Mouse (Mus musculus) ovary, adult 18-20 months (tissue): ENCODE results near the gene Rps8.

Source experiments
- DNase-seq: peaks from one replicate; pipeline ENCODE4 v3.0.0; 2022; ENCODE audit warnings: low spot score, mixed read lengths

The Rps8 gene

DNA sequence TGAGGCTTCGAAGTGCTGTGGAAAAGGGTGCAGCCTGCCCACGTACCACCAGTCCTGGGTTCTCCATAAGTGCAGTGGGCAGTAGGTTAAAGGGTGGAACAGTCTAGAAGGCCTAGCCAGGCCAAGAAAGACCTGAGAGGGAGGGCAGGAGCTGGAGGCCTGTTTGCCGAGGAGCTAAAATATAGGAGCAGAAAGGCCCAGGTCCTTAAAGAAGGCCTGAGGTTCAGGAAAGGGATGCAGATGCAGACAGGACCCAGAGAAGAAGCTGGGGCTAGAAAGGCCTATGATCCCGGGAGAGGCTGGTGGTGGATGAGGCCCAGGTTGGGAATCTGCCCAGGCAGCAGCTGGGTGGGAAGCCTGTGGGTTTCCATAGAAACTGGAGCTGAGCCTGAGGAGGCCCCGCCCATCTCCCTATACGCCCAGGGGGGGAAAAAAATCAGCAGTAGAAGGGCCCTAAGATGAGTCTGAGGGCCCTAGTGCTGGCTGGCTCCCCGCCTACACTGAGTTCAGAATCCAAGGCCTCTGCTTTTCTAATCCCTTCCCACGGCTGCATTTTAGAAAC, 30.6 kb downstream of the Rps8 start, which contains the start of gene Btbd19:
Btbd19 (minus strand) TSS at position 378 of the 562 bp plus-strand sequence.
- DNase-seq, result peak; percentile 63

DNA sequence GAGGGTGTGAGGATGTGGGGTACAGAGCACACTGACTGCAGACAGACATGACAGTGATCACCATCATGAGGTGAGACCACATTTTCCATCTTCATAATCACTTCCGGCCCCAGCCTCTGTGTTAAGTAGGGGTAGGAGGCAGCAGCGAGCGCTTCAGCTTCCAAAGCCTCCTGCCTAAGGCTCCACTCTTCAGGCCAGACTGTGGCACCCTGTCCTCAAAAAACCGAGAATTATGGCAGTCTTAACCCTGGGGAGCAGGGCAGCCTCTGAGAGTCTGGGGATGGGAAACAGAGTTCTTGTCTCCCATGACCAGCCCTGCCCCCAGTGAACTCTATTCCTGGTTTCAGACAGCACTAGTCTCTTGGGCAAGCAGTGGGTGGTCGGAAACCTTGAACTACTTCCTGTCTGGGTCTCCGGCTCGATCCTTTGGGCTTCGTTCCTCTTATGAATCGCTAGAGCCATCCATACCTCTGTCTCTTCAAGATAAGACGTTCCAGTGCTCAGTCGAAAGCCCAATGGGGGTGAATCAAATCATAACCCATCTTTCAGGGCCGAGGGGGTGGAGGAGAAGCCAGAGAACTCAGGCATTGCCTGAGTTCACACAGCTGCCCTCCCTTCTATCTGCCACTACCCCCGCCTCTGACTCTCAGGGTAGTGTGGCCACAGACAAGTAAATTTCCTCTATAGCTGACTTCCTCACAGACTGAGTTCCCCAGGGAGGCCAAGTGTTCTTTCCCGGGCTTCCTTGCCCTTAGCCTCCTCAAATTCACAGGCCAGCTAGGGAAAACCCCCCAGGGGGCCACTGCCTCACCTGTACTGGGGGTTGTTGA, 31.3 kb downstream of the Rps8 start:
- no peak for DNase-seq

DNA sequence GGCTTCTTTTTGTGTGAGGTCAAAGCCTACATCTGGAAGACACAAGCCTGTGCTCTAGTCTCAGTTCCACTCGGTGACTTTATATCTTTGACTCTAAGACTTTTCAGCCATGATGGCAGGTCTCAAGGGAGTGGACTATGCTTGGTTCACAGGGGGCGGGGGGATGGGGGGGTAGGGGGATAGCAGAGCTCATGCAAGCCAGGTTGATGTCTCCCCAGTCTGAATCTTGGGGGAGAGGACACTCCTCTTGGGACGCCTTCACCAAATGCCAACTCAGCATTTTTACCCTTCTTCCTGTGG, 31.9 kb downstream of the Rps8 start:
- DNase-seq, result no peak

DNA sequence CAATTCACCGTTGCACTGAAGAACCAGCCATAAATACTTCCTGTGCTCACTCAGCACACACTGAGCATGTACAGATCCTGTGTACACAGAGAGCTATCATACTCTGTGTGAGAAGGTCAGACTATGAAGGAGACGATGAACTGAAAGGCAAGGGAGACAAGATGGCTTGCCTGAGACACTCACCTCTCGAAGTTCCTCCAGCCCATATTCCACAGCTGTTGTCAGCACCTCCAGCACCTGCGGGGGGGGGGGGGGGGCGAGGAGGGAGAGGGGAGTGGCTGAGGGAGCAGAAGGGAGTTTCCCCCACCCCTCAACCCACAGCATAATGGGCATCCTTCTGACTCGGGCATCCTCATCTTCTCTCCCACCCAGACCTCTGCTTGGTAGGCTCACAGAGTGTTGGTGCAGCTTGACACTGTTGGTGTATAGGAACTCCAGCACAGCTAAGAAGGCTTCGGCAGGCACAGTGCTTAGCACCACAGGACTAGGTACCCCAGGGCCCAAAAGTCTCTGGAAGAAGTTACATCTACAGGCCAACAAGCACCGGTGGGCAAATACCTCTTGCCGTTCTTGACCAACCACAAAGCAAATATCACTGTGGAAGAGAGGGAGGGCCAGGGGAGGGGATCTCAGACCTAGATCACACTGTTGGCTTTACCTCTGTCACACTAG, 32.4 kb downstream of the Rps8 start:
- DNase-seq, result no peak

DNA sequence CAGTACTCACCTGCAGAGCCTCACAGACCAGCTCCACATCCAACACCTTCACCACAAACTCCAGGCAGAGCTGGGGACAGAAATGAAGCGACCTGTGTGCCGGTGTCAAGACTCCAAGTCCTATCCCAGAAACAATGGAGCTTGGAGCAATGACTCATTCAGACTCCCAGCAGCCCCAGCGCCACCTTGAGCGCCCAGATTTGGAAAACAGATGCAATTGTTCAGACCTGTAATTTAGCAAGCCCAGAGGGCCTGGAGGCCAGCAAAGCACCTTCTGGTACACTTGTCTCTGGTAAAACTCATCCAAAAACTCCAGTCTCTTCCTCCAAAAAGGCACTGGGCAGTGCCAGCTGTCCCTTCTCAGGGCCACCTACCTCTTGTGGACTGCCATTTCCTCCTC, 33.8 kb downstream of the Rps8 start:
- no peak for DNase-seq

DNA sequence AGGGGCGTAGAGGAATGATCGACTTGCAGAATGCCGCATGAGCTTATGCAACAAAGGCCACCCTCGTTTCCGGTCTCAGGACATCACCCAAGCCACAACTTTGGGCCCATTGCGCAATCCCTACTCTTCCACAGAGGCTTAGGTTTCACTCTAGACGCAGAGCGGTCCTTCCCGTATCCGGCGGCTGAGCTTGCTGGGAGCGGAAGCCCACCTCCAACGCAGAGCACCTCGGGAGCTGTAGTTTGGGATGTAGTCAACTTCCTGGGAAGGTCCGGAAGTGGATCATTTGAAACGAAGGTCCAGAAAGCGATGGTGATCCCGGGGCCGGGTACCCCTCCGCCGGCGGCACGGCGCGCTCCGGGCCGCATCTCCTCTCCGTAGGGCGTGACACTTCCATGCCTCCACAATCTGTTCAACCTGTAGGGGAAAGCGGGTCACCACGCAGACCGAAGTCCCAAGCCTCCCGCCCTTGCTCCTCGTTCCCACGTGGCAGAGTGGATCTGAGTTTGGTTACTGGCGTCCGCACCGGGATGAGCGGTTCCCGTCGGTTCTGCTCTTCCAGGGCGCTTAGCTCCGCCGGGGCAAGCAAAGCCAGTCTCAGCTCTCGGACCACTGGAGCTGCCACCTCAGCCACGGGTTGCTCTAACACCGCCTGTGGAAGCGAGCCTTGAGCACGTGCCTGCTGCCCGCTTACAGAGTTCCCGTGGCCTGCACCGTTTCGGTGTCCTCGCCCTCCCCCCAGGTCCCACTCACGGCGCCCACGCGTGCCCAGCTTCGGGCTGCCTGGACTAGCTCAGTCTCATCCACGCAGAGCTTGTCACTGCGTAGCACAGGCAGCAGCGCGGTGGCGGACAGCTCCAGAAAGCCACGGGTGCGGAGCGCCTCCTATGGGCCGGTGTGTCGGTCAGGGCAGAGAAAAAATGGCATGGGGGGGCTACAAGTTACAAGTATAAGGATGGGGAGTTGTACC, 35.3 kb downstream of the Rps8 start:
- peak; percentile 94 for DNase-seq

DNA sequence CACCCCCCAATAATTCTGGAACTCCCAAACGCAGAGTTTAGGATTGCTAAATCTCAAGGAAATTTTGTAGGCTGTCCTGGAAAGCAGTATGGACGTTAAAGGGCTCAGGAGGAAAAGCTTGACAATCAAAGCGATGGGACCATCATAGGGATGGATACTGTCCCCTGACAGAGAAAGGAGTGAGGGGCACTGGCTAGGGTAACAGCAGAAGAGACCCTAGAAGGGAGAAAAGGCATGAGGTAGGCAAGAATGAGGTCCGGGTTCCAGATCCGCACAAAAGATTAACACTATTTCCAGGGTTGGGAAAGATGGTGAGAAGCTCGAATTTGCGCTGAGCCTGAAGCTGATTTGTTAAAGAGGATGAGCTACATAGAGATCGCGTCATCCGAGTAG, 36.0 kb downstream of the Rps8 start:
- no peak for DNase-seq

DNA sequence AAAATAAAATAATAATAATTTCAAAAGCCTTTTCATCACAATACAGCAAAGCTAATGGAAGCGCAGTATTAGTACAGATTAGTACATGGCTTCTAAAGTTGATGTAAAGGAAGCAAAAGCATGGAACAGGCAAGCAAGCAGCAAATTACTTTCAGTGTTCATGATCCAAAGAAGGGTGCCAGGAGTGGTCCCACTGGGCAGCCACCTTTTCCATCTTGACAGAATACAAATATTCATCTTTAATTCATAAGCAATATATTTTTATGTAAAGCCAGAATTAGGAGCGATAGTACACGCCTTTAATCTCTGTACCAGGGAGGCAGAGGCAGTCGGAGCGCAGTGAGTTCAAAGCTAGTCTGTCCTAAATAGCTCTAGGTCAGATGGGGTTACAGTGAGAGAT, 36.4 kb downstream of the Rps8 start:
- DNase-seq, result no peak

DNA sequence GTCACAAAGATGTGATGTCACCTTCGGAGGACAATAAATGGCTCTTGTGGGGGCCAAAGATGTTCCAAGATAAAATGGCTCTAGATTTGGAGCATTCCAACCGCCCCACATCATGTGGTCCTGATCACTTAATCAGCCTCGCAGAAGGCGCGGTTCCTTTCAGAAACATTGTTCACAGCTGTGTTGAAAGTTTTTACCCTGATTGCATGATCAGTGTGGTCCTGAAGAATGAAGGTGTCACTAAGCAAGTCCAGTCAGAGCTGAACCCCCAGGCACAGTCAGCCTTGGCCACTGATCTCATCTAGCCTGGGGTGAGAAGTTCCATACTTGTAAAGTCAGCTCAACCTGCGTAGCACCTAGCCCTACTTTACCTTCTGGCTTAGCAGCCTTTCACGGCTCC, 38.1 kb downstream of the Rps8 start:
- DNase-seq, result no peak

DNA sequence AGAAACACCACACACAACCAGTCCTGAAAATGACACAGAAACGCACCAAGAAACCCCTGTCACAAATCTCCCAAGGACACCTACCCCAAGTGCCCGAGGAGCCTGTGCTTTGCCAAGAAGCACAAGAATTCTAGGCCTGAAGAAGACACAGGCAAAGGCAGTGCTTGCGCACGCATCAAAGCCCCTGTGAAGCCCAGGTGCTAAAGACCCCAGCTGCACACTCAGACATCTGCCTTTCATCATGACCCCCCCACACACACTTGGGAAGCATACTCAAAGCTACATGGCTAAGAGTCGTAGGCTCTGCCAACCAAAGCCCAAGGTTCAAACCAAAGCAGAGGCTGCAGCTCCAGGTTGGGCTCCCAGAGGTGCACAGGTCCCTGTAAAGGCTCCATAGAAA, 40.5 kb downstream of the Rps8 start:
- no peak for DNase-seq

DNA sequence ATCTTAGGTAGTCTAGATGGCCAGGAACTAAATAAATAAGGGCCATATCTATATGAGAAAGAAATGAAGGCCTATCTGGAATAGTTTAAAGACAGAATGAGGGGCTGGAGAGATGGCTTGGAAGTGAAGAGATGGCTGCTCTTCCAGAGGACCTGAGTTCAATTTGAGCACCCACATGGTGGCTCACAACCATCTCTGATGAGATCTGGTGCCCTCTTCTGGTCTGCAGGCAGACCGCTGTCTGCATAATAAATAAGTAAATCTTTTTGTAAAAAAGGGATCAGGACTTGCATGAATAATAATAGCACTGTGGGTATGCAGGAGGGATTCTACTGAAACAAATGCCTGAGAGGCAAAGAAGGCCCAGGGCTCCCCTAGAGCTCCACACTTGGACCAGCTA, 42.8 kb downstream of the Rps8 start:
- no peak for DNase-seq

DNA sequence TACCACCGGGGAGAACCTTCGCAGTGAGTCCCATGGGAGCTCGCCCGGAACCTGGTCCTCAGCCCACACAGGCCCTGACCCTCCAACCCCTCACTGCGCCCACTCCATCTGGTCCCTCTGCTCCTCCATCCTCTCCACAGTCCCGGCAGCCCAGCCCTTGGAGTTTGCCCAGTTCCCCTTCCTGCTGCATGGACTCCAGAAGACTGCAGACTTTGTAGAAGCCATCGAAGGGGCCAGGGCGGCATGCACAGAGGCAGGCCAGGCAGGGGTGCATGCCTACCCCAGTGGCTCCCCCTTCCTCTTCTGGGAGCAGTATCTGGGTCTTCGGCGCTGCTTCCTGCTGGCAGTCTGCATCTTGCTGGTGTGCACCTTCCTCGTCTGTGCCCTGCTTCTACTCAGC, 45.1 kb downstream of the Rps8 start:
- DNase-seq, result no peak

DNA sequence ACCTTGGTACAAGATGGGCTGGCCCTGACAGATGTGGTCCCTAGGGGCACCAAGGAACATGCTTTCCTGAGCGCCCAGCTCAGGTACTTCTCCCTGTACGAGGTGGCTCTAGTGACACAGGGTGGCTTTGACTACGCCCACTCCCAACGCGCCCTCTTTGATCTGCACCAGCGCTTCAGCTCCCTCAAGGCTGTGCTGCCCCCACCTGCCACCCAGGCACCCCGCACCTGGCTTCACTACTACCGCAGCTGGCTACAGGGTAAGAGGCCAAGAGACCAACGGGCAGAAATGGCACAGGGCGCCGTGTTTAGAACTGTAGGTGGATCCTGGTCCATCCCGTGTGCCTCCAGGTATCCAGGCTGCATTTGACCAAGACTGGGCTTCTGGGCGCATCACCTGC, 45.8 kb downstream of the Rps8 start:
- no peak for DNase-seq

DNA sequence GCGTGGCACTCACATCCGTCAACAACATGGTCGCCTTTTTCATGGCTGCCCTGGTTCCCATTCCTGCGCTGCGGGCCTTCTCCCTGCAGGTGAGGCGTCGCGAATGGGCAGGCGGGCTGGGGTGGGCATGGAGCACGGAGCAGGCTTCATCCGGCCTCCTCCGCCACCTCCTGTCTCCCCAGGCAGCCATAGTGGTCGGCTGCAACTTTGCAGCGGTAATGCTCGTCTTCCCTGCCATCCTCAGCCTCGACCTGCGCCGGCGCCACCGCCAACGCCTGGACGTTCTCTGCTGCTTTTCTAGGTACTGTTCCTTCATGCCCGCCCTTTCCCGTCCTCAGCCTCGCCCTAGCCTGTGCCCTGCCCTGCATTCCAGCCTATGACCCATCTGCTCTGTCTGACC, 46.7 kb downstream of the Rps8 start:
- no peak for DNase-seq

DNA sequence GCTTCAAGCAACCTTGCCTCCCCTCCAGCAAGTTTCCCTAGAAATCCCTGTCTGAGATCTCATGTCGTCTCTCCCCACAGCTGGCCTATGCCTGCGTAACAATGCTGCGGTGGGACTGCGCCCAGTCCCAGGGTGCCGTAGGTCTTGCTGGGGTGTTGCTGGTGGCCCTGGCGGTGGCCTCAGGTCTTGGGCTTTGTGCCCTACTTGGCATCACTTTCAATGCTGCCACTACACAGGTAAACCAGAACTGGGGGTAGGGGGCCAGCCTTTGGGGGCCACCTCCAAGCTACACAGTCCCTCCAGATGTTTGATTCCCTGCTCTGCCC, 47.6 kb downstream of the Rps8 start:
- DNase-seq, result no peak

DNA sequence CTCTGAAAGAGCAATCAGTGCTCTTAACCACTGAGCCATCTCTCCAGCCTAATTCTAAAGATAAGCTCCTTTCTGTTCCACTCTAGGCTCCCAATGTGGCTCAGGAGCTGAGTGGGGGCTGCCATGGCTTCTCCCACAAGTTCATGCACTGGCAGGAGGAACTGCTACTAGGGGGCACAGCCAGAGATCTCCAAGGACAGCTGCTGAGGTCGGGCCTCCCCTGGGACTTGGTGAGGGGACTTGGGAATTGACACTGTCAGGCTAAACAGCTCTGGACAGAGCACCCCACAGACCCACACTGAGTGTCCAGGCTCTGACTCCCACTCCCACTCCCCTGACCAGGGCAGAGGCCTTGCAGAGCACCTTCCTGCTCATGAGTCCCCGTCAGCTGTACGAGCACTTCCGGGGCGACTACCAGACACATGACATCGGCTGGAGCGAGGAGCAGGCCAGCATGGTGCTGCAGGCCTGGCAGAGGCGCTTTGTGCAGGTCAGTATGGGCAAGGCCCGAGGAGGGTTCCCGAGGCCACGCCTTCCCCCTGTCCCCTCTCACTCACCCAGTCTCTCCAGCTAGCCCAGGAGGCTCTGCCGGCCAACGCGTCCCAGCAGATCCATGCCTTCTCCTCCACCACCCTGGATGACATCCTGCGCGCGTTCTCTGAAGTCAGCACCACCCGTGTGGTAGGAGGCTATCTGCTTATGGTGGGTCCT, 48.1 kb downstream of the Rps8 start:
- no peak for DNase-seq

DNA sequence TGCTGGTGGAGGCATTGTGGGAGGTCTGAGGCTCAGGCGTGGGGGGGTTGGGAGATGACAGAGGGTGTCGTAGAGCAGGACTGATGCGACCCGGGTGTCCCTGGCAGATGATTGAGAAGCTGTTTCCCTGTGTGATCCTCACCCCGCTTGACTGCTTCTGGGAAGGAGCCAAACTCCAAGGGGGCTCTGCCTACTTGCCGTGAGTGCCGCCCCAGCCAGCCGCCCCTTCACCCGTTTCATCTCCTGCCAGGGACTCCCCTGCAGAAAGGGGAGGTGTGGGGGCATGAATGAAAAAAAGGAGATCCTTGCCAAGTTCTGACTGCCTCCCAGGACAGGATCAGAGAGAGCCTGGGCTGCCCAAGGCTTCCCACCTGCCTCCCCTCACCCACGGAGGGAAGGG, 50.9 kb downstream of the Rps8 start:
- DNase-seq, result no peak

DNA sequence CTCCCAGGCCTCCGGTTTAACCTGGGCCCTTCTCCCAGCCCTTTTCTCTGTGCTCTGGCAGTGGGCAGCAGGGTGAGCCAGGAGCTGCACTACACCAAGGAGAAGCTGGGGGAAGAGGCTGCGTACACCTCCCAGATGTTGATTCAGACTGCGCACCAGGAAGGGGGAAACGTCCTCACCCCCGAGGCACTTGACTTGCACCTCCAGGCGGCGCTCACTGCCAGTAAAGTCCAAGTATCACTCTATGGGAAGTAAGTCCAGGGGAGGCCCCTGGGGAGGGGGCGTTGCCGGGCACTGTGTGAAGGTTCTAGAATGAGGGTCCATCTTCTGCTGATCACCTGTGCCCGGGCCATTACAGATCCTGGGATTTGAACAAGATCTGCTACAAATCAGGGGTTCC, 51.4 kb downstream of the Rps8 start:
- no peak for DNase-seq
